Mouse (Mus musculus) spleen, adult 2 months (tissue): Measurements from ENCODE around the gene Ankfn1.

Experiments used
- CTCF ChIP-seq: fragments of 200-500 bp; IDR thresholded peaks from 2 replicates; pipeline ENCODE4 v1.5.1; 2011; ENCODE audit warnings: mild to moderate bottlenecking, inconsistent platforms; ENCODE audit not compliant: insufficient read depth, insufficient read length, insufficient replicate concordance; ENCODE audit errors: extremely low read depth
- POLR2A ChIP-seq: fragments of 200-500 bp; IDR thresholded peaks from 2 replicates; pipeline ENCODE4 v1.6.1; 2011; ENCODE audit warnings: low read depth, low read length, inconsistent platforms

DNA sequence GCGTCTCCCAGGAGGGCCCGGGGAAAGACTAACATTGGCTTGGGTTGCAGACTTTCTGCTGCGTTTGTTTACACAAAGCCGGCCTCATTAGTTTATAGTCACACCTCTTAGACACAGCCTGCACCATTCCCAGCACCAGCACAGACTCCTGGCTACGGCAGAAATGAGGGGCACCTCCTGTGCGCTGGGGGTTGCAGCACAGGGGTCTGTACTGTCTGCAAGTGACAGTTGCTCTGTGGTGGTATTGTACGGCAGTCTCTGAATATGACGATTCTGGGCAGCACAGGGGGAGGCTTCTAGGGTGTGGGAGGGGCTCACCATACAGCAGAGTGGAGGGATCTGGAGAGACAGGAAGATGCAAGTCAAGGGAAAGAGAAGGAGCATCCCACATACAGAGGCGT lies 262.0 kb downstream of the Ankfn1 start:
- TF ChIP-seq CTCF, result no peak
- TF ChIP-seq POLR2A, result no peak
